ENCODE assay signal across 11 mouse cellular contexts in genomic region chr10:80804916-80805315, GRCm38 (mm10). TPM values are rescaled to one million over a fixed set of nuclear protein-coding genes. Genes with fewer than 3 reads are reported as not detected.
DNase-seq lines count a peak whose midpoint lies in the region; ATAC-seq lines count a peak whose summit lies in the region.
"Had no signal": no experiment of that assay in that cellular context is flagged by ENCODE, and none has a peak within 500 bp of the region (broad histone marks: within the 10 kb centered on the region; RNA-seq: fewer than 3 reads in every experiment).

Amh (plus strand) TSS chr10:80805243.

- no peaks in the 10 kb centered on the region for H3K9me3 ChIP-seq in heart, embryonic 13.5 days
- H3K9me3 ChIP-seq in midbrain, embryonic 13.5 days = no peaks in the 10 kb centered on the region
- H3K9me3 ChIP-seq in midbrain, embryonic 16.5 days (replicated peaks; ENCODE audit: control insufficient read depth, low read length, poor library complexity, severe bottlenecking) = no peaks in the 10 kb centered on the region
- H3K9me3 ChIP-seq in limb, embryonic 10.5 days (replicated peaks) = no peaks in the 10 kb centered on the region
- no peaks in the 10 kb centered on the region for H3K9me3 ChIP-seq in stomach, embryonic 16.5 days (replicated peaks; ENCODE audit: control insufficient read depth, low read length)

- H3K4me3 ChIP-seq in heart, embryonic 13.5 days = no peak within 1 kb of the TSS
- 0 out of 2 replicates have a peak within 1 kb of the TSS, but pooled peaks have one; percentile 46 for H3K4me3 ChIP-seq in midbrain, embryonic 13.5 days (replicated peaks)
- no peak within 1 kb of the TSS for H3K4me3 ChIP-seq in midbrain, embryonic 16.5 days (ENCODE audit: low read depth, low read length)
- peak within 1 kb of the TSS; percentile 8; the same call in 1 of the 2 replicates for H3K4me3 ChIP-seq in limb, embryonic 10.5 days
- H3K4me3 ChIP-seq in stomach, embryonic 16.5 days (replicated peaks; ENCODE audit: low read length) = no peak within 1 kb of the TSS

- peak within 1 kb of the TSS; percentile 56 for H3K9ac ChIP-seq in heart, embryonic 13.5 days
- peak within 1 kb of the TSS; percentile 78; the same call in 1 of the 2 replicates for H3K9ac ChIP-seq in midbrain, embryonic 13.5 days (replicated peaks)
- no peak within 1 kb of the TSS for H3K9ac ChIP-seq in midbrain, embryonic 16.5 days (ENCODE audit: low read depth, low read length)
- peak within 1 kb of the TSS; percentile 7; the same call in 1 of the 2 replicates for H3K9ac ChIP-seq in stomach, embryonic 16.5 days (ENCODE audit: low read length)

- H3K27ac ChIP-seq in heart, embryonic 13.5 days (replicated peaks) = peak within 1 kb of the TSS; percentile 36; the same call in 1 of the 2 replicates
- no peak within 1 kb of the TSS for H3K27ac ChIP-seq in midbrain, embryonic 13.5 days
- H3K27ac ChIP-seq in midbrain, embryonic 16.5 days (ENCODE audit: low read length) = no peak within 1 kb of the TSS
- H3K27ac ChIP-seq in limb, embryonic 10.5 days = no peak within 1 kb of the TSS
- H3K27ac ChIP-seq in stomach, embryonic 16.5 days (ENCODE audit: low read length) = no peak within 1 kb of the TSS

- ATAC-seq in heart, embryonic 13.5 days (ENCODE audit: extremely low read depth, insufficient number of reproducible peaks, low FRiP score, low TSS enrichment) = no peak
- no peak for ATAC-seq in midbrain, embryonic 13.5 days
- ATAC-seq in midbrain, embryonic 16.5 days = no peak
- ATAC-seq in stomach, embryonic 16.5 days (ENCODE audit: insufficient read depth, low FRiP score) = no peak
- ATAC-seq: forebrain, postnatal 0 days had no signal

- H3K4me1 ChIP-seq in heart, embryonic 13.5 days = peaks cover 61% of the 10 kb centered on the region
- peaks cover 47% of the 10 kb centered on the region for H3K4me1 ChIP-seq in midbrain, embryonic 13.5 days (replicated peaks)
- H3K4me1 ChIP-seq in midbrain, embryonic 16.5 days (ENCODE audit: control insufficient read depth, insufficient read depth, low read length) = peaks cover 31% of the 10 kb centered on the region
- peaks cover 61% of the 10 kb centered on the region for H3K4me1 ChIP-seq in limb, embryonic 10.5 days
- H3K4me1 ChIP-seq in stomach, embryonic 16.5 days (ENCODE audit: control insufficient read depth, insufficient read depth, low read length) = peaks cover 21% of the 10 kb centered on the region

- peaks cover 32% of the 10 kb centered on the region for H3K27me3 ChIP-seq in heart, embryonic 13.5 days (replicated peaks)
- peaks cover 42% of the 10 kb centered on the region for H3K27me3 ChIP-seq in midbrain, embryonic 13.5 days
- H3K27me3 ChIP-seq in midbrain, embryonic 16.5 days (ENCODE audit: control insufficient read depth, insufficient read depth, low read depth, low read length) = peaks cover 14% of the 10 kb centered on the region
- peaks cover 41% of the 10 kb centered on the region for H3K27me3 ChIP-seq in limb, embryonic 10.5 days (ENCODE audit: low read depth, poor library complexity, severe bottlenecking)
- H3K27me3 ChIP-seq in stomach, embryonic 16.5 days (ENCODE audit: control insufficient read depth, insufficient read depth, low read length) = no peaks in the 10 kb centered on the region

- peaks cover 51% of the 10 kb centered on the region for H3K36me3 ChIP-seq in heart, embryonic 13.5 days
- H3K36me3 ChIP-seq in midbrain, embryonic 13.5 days = peaks cover 46% of the 10 kb centered on the region
- peaks cover 25% of the 10 kb centered on the region for H3K36me3 ChIP-seq in midbrain, embryonic 16.5 days (ENCODE audit: control insufficient read depth, insufficient read depth, low read length)
- peaks cover 70% of the 10 kb centered on the region for H3K36me3 ChIP-seq in limb, embryonic 10.5 days
- H3K36me3 ChIP-seq in stomach, embryonic 16.5 days (ENCODE audit: control insufficient read depth, insufficient read depth, low read length) = peaks cover 26% of the 10 kb centered on the region

- WGBS in heart, embryonic 13.5 days = 57% methylated on average over 6 of the region's 6 CpGs
- WGBS in midbrain, embryonic 13.5 days = 73% methylated on average over 6 of the region's 6 CpGs
- WGBS in midbrain, embryonic 16.5 days = 62% methylated on average over 6 of the region's 6 CpGs
- 76% methylated on average over 6 of the region's 6 CpGs for WGBS in limb, embryonic 10.5 days
- 66% methylated on average over 6 of the region's 6 CpGs for WGBS in stomach, embryonic 16.5 days

- no peak for DNase-seq in heart, postnatal 4 days
- DNase-seq in limb, embryonic 10.5 days (ENCODE audit: low spot score) = no peak
- DNase-seq in adrenal gland, adult (ENCODE audit: inconsistent age in 2 of 2, low spot score in 1 of 2) = no peak
- DNase-seq: embryo, embryonic 11 days; forebrain, postnatal 0 days; kidney, adult 18-20 months; right cerebral cortex, adult 18-20 months had no signal

- H3K4me2 ChIP-seq in heart, embryonic 13.5 days = no peak within 1 kb of the TSS
- H3K4me2 ChIP-seq in midbrain, embryonic 13.5 days (replicated peaks) = 0 out of 2 replicates have a peak within 1 kb of the TSS, but pooled peaks have one; percentile 84
- no peak within 1 kb of the TSS for H3K4me2 ChIP-seq in midbrain, embryonic 16.5 days (ENCODE audit: low read length)
- H3K4me2 ChIP-seq in stomach, embryonic 16.5 days (ENCODE audit: low read depth, low read length) = no peak within 1 kb of the TSS

RNA-seq across cellular contexts. Expression of gene Amh, which starts in this region (rescaled TPM):
- polyA plus RNA-seq in heart, embryonic 13.5 days (2015; fragmentation: Nextera tagmentation; extraction: Ambion mirVana) = 0.11 TPM in 1 of 2 replicates, not detected in the other
- 1 to 10 TPM in 1 of 2 experiments, under 1 TPM in 1; 0.61 to 1.0 TPM for total RNA-seq in heart, postnatal 4 days (2021)
- polyA plus RNA-seq in midbrain, embryonic 13.5 days (2015; fragmentation: Nextera tagmentation; extraction: Ambion mirVana) = not detected in 2 replicates
- not detected in 2 replicates for polyA plus RNA-seq in midbrain, embryonic 16.5 days (2015; fragmentation: Nextera tagmentation; extraction: Ambion mirVana)
- polyA plus RNA-seq in limb, embryonic 10.5 days (2016; fragmentation: Nextera tagmentation; extraction: Ambion mirVana) = 0.09 TPM in 1 of 2 replicates, not detected in the other
- polyA plus RNA-seq in stomach, embryonic 16.5 days (2015; fragmentation: Nextera tagmentation; extraction: Ambion mirVana) = not detected in 2 replicates
- polyA plus RNA-seq: forebrain, postnatal 0 days had no signal

Comparison
In these comparisons a context has a peak if more than half of its experiments do, and no peak if none do; other contexts are left out.
1. H3K4me3 ChIP-seq: peak in midbrain, embryonic 13.5 days (single experiment) and limb, embryonic 10.5 days (single experiment); none in heart, embryonic 13.5 days (single experiment), midbrain, embryonic 16.5 days (single experiment) and stomach, embryonic 16.5 days (single experiment).